Mouse (Mus musculus) spleen, postnatal 10 days (tissue): ENCODE data around the gene Tmod3.
A peak's percentile ranks its signal among the peaks of the same experiment; 100 is the strongest.
"Not testable (repeated sequence)": the region's sequence is repeated elsewhere in the genome, so short reads cannot be mapped to it uniquely, and the experiment has no call there.

ENCODE experiments used
- DNase-seq, 2 experiments: peaks; one replicate each; pipeline ENCODE4 v3.0.0; 2021 to 2022; ENCODE audit warnings: low spot score in 2 of 2

Tmod3 gene

DNA sequence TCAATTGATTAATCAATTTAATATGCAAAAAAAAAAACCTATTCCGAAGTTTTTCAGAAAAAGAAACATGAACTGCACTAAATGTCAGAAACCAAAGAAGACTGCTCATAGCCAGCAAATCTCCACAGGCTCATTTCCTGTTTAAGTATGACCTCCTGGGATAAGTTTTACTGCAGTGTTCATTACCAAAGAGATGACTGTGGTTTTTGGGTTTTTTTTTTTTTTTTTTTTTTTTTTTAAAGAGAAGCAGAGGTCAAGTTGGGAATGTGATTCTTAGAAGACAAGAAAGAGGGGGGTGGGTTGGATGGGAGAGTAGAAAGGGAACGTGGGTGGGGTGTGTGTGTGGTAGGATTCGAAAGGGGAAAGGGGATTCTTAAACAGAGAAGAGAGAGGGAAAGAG is 1.1 kb downstream of the Tmod3 start:
- DNase-seq: no peak

DNA sequence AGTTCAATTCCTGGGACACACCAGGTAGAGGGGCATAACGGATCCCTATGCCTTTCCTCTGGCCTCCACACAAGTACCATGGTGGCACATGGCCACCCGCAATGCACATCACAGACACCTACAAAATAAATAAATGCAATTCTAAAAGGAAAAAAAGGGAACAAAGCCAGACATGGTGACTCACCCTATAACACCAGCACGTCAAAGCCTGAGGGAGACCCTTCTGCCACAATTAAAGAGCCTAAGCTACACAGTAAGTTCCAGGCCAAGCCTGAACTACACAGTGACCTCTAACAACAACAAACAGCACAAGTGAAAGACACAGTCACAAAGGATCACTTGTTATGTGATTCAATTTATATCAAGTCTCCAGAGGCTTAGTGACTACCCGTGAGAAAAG is 5.7 kb downstream of the Tmod3 start:
- DNase-seq: no peak

DNA sequence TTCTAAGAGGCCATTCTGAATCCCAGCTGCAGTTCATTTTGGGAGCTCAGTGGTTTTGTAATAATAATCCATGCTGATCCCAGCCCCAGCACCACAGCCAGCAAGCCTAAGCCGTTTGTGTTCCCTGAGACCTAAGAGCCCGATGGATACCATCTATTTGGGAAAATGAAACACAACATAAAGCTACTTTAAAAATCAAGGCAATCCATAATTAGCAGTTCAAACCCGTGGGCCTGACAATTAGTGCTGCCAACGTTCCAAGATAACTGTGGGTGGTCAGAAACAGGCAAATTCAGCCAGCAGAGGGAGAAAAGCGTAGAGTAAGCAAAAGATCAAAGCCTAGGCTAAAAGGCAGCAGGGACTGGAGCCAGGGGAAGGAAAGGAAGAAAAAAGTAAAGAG is 8.1 kb downstream of the Tmod3 start:
- DNase-seq: no peak

DNA sequence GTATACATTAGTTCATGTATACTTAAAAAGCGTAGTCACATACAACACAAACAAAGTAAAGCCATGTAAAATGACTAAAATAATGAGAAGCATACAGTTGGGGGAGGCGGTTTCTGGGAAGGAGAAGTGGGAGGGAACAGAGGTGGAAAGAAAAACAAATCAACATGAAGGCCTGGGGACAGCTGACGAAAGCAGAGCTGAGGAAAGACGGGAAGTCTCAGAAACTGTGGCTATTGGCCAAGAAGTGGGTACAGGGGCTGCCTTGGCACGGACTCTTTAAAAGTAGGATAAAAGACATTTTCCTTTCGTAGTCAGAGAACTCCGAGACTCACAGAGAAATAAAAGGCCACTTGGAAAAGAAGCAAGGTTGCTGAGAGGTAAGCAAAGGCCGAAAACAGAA is 10.4 kb downstream of the Tmod3 start:
- DNase-seq: no peak

DNA sequence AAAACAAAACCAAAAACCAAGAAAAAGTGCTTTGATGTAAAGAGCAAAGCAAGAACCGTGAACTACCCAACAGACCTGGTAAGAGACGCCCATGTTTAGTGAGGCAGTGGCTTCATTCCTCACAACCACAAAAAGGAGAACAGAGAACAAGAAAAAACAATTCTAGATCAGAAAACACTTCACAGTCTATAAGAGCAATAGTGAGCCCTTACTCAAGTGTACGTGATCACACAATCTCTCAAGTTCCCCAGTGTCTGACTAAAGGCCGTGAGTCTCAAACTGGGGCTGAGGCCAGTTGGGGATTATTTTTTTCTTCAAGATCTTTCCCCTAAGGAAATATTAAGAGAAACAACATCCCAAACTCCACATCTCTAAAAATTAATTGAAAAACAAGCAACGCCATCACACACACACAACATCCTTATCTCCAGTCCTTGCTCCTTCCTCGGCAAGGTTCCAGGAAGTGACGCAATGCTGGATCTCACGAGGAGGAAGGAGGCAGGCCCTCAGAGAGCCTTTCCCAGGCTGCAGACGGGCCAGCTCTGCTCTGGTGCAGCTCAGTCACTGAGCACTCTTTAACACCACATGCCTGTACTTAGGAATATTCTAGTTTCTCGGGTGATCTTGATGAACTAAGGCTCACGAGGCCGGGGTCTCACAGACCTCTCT is 12.4 kb downstream of the Tmod3 start:
- peak in 1 of 2 experiments; percentile 78 for DNase-seq

DNA sequence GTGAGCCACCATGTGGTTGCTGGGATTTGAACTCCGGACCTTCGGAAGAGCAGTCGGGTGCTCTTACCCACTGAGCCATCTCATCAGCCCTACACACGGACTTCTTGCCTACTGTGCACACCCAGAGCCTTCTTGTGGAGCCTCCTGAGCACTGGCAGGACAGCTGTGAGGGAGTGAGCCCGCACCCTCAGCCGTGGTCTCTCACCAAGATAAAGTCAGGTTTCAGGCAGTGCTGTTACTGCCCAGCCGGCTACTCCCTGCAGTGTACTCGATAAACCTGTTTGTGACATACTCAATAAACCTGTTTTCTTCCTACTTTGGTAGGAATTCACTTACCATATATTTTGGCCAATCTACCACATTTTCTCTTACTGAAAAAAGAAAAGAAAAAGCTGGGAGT is 13.9 kb downstream of the Tmod3 start:
- DNase-seq: no peak

DNA sequence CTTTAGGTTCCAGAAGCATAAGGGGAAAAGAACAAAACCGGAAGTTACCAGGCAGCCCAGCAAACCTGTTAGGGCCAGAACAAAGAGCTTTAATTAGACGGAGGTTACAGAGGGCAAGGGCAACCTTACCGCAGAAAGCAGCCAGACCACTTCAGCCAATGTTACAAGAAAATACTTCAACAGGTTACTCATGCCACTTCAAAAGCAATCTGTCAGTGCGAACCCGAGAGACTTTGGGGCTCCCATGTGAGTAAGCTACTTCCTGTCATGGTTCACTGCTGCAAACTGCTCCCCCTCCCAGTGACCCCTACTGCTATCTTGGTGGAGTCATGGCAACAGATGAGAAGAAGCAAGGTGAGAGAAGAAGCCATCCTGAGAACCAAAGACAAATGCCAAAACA is 18.0 kb downstream of the Tmod3 start:
- DNase-seq: peak in 1 of 2 experiments; percentile 30

DNA sequence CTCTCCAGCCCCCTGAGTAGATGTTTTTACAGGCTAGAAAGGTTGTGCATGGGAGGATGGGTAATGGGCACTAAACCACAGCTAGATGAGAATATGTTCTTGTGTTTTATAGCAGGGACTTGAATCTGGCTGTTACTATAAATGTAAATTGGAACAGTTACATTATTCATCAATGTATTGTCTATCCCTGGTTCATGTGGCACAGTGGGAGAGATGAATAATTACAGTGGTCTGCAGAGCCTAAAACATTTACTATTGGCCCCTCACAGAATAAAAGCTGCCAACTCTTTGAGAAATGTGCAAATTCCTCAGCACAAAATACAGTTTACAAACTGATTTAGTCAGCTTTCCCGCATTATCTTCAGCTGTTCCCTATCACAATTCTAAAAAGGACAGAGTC is 23.0 kb downstream of the Tmod3 start:
- DNase-seq: no peak

DNA sequence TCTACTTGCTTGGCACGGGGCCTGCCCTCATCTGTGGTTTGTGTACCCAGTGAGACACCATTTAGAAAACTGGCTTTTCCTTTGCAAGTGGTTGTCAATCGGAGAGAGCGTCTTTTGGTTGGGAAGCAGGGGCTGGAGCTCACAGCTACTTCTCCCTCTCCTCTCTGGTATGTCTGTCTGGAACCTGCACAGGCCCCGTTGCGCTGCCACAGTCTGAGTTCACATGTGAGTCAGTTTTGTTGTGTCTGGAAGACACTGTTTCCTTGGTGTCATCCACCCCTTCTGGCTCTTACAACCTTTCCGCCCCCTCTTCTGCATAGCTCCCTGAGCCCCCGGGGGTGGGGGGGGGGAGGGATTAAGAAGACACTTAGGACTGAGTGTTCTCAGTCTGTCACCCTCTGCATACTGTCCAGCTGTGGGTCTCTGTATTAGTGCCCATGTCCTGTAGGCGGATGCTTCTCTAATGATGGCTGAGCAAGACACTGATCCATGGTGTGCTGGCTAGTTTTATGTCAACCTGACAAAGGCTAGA is 25.0 kb downstream of the Tmod3 start:
- no peak for DNase-seq

DNA sequence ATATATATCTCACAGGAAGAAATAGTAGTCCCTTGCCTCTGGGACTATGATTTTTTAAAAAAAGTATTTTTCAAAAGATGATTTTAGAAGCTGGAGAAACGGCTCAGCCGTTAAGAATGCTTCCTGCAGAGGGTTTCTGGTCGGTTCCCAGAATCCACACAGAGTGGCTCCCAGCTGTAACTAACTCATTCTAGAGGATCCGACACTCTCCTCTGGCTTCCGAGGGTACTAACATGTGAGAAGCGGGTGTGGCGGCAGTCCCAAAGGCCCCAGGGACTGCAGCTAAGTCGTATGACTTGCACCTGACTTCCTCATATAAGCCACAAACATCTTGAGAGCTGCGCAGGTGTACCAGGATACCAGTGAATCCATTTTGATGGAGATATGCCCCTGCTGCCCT is 26.5 kb downstream of the Tmod3 start:
- not testable (repeated sequence) for DNase-seq

DNA sequence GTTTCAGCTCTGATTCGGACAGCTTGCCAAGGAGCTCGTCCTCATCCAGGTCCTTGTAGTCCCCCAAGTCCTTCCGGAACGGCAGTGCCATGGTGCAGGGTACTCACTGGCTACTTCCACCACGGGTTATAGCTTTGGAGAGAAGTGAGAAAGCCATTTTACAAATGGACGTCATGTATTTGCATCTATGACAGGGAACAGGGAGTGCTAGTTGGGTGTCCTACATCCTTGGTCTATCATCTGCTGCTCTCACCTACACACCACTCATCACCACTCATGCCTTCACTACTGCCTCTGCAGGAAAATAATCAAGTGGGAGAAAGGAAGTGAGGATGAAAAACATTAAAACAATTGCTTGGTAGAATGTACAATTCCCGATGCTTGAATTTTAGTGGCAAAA is 27.0 kb downstream of the Tmod3 start:
- no peak for DNase-seq

DNA sequence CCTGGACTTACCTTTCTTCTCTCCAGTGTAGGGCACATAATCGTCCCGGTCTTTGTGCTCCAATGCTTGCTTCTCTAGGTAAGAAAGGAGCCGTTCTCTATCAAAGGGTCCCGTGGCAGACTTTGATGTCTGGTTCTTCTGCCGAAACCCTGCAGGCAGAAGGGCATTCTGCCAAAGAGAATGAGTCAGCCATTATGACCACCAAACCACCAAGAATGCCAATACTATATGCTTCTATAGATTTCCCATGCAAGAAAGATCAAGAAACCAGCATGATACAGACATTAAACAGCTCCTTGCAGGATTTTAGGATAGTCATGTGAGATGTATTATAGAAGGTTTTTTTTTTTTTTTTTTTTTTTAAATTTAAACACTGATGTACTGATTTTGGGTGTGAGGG is 30.1 kb downstream of the Tmod3 start:
- DNase-seq: peak in 1 of 2 experiments; percentile 41

DNA sequence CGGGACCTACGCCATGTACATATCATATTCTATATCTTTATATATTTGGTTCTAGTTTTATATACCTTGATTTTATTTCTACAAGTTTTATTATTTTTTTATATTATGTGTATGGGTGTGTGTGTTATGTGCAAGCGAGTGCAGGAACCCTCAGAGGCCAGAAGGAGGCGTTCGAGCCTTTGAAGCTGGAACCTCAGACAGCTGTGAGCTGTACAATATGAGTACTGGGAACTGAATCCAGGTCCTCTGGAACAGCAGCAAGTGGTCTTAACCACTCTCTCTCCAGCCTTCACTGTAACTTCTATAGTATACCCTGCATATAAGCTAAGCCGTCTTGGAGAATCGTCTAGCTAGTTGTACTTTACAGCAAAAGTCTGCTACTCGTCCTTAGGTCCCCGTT is 31.4 kb downstream of the Tmod3 start:
- DNase-seq: no peak

DNA sequence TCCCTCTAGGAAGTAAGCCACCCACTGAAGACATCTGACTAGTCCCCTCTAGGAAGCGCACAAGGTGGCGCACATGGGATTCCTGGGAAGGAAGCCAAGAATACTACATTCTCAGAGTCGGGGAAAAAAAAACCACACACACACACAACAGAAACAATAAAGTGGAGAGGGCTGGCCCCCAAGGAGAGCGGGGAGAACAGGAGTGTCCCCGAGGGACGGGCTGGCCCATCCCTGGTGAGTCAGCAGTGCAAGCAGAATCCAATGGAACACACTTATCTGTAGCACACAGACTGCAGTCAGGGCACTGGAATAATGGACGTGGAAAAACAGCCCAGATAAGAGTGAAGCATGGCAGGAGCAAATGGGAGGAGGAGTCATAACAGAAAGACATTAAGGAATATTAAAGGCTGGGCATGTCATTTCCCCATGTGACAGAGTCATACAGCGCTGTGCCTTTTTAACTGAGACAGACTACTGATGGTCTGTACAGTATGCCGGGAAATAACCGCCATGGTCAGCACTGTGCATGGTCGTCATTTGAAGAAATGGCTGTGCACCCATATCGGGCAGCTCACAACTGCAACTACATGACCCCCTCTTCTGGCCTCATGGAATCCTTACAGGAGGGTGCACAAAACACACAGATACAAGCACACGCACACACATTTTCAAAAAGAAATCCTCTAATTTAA is 31.9 kb downstream of the Tmod3 start:
- DNase-seq: no peak

DNA sequence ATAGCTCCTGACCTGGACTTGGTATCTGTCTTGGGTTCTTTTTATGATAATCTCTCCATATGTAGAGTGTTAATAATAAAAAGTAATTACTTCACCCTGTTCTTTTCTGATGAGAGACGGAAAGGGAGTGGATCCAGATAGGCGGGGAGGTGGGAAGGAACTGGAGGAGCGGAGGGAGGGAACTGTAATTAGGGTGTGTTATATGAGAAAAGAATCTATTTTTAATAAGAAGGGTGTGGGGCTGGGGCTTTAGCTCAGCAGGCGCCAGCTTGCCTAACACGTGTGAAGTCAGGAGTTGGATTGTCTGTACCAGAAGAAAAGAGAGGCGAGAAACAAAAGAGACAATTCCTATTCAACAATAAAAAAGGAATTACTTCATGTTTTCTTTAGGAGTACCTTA is 35.8 kb downstream of the Tmod3 start:
- no peak for DNase-seq

DNA sequence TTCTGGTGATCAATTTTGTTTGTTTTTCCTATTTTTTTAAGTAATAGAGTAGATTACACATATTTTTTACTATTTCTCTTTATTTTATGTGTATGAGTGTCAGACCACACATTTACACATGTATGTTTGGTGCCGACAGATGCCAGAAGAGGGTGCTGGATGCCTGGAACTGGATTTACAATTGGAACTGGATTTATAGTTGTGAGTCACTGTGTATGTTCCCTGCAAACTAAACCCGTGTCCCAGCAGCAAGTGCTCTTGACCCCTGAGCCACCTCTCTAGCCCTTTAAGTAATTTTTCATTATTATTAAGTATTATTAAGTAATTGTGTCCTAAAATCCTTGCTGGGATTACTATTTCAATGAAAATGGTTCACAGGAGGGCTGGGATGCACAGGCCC is 37.2 kb downstream of the Tmod3 start:
- no peak for DNase-seq

DNA sequence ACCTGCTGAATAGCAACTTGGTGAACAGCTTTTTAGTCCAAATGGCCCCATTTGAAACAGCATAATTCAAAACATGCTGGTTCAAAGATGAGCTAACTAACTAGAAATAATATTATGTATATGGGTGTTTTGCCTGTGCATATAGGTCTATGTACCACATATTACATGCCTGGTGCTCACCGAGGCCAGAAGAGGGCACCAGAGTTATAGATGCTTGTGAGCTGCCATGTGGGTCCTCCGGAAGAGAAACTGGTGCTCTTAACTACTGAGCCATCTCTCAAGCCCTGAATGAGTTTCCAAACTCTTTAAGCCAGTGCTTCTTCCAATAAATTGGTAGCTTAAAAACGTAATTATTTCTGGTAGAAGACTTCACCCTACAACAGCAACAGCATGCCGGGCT is 37.7 kb downstream of the Tmod3 start:
- DNase-seq: peak in 1 of 2 experiments; percentile 73

DNA sequence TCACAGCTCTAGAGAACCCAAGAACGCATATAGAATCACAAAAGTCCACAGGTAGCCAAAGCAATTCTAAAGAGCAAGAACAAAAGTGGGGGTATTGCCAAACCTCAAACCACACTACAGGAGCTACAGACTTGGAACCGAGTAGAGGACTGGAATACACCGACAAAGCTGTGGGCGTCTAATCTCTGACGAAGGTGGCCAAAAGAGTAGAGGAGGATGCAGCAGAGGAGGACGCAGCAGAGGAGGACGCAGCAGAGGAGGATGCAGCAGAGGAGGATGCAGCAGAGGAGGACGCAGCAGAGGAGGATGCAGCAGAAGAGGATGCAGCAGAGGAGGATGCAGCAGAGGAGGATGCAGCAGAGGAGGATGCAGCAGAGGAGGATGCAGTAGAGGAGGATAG is 38.5 kb downstream of the Tmod3 start:
- no peak for DNase-seq

DNA sequence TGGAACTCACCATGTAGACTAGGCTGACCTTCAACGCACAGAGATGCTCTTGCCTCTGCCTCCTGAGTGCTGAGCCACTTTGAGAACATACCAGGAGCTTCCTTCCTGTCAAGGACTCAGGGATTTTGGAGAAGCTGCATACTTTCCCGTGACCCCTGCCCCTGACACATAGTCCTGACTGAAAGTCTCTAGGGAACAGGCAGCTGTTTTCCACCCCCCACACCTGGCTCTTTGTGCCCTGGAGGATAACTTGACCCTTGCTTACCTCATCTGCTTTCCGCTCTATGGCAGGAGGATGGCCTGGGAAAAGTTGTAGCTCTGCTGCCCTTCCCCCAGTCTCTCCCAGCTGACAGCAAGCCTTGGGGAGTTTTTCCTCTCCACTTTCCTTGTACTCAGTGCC is 41.7 kb downstream of the Tmod3 start:
- no peak for DNase-seq

DNA sequence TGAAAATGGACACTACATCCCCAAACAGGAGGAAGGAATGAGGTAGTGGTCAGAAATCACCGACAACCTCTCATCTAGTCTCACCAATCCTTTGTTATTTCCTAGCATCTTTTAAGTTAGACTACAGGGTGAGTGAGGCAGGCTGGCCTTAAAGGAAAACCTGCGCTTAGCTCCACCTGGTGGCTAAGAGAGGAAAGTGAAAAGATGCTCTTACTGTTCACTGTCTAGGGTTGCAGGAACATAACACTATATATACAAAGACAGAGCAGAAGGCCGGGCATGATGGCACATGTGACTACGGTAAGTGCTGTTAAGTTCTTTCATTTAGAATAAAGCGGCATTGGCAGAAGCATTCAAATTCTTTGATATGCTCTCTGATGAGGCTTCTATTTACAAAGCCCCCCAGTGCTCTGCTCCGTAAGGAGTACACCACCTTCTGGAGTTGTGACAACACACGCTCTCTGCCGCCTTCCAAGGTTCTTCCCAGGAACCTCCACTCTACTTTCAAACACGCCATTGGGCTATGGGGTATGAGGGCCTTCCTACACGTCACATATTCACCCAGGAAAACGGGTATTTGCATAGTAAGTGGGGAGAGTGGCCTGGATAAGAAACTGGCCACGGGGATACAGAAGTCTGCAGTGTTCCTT is 43.9 kb downstream of the Tmod3 start:
- DNase-seq: peak in 1 of 2 experiments; percentile 42

DNA sequence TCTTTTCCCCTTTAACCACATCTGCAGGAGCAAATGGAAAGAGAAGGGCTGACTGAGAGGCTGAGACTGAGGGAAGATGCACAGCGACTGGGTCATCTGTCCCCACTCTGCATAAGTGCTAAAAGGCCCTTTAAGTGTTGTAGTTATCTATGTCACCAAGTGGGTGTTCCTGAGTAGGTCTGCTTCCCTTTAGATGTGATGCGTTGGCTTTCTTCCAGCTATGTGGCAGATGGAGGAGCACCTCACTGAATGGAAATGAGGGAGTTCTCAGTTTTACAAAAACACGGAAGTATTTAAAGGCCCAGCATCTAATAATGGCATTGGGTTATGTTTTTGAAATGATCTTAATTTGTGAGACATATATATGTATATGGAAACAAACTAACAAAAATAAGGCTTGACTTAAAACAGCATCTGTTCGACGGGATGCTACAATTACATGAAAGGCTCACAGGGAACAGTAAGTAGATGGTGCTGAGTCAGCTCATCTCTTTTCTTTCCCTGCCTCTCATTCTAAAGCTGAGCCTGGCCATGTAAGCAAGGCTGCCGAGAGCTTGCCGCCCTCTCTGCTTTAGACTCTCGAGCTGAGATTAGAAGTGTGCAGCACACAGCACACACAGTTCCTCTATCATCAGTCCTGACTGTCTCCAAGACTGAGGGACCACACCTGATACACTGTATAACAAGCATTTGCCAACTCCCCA is 48.1 kb downstream of the Tmod3 start:
- DNase-seq: no peak

DNA sequence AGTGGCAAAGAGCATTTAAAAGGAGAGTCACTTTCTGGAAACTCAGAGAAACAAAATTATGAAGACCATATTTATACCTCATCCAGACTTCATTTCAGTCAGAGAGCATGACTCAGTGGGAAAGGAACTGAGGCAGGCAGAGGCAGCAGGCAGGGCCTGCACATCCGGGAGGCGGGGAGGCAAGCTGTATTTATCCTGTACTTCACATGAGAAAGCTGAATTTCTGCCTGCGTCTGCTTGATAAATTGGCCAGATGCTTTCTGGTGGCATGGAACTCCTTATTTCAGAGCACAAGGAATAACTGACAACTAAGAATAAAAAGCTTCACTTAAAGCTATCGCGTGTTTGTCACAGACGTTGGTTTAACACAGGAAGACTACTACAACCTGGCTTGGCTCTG is 55.1 kb downstream of the Tmod3 start:
- DNase-seq: no peak
